In genomic region chr7:125649013-125649412, GRCm38 (mm10) we compare ENCODE assay signal across 15 mouse cellular contexts. TPM values are rescaled to one million over a fixed set of nuclear protein-coding genes. Genes with fewer than 3 reads are reported as not detected.
DNase-seq lines count a peak whose midpoint lies in the region; TF ChIP-seq lines count a peak whose summit lies in the region.
"Had no signal": no experiment of that assay in that cellular context is flagged by ENCODE, and none has a peak within 500 bp of the region (broad histone marks: within the 10 kb centered on the region; RNA-seq: fewer than 3 reads in every experiment).

No protein-coding gene starts in this region.

- H3K79me2 ChIP-seq in myocyte (ENCODE audit: control insufficient read depth, insufficient read depth) = no peaks in the 10 kb centered on the region

- no peak for DNase-seq in thymus, adult 2 months
- DNase-seq: adrenal gland, adult 2 months; adrenal gland, adult 8-10 months; adrenal gland, postnatal 10 days; adrenal gland, postnatal 14 days; adrenal gland, postnatal 25 days; adrenal gland, postnatal 36 days; B cell, adult 2 months; cerebellum, adult 11 months; cerebellum, adult 11-12 months; cerebellum, adult 18-20 months; cerebellum, adult 2 months had no signal

- peaks cover 27% of the 10 kb centered on the region for H3K36me3 ChIP-seq in myocyte (ENCODE audit: control insufficient read depth, insufficient read depth)
- peaks cover 72% of the 10 kb centered on the region for H3K36me3 ChIP-seq in thymus, adult 2 months (ENCODE audit: control insufficient read depth, insufficient read depth, low read length)

- TF ChIP-seq POLR2A in myocyte (IDR thresholded peaks at IDR 0.05; ENCODE audit: insufficient read length, low read depth) = no peak
- TF ChIP-seq POLR2A in thymus, adult 2 months (IDR thresholded peaks at IDR 0.05; ENCODE audit: control insufficient read depth, extremely low read depth, insufficient read depth, low read length, poor library complexity) = no peak

- H3K4me3 ChIP-seq in myocyte = no peak overlapping the region
- no peak overlapping the region for H3K4me3 ChIP-seq in thymus, adult 2 months (ENCODE audit: control insufficient read depth, insufficient read depth, low read length)

- no peak overlapping the region for H3ac ChIP-seq in myocyte (ENCODE audit: control insufficient read depth, insufficient read length)

- no peaks in the 10 kb centered on the region for H3K27me3 ChIP-seq in myocyte (ENCODE audit: control insufficient read depth, insufficient read depth, insufficient read length)
- H3K27me3 ChIP-seq in thymus, adult 2 months (ENCODE audit: control insufficient read depth, insufficient read depth, low read length) = no peaks in the 10 kb centered on the region
- H3K27me3 ChIP-seq: CH12.LX, Patski had no signal

- no peak for TF ChIP-seq CTCF in thymus, adult 2 months (IDR thresholded peaks at IDR 0.05; ENCODE audit: borderline replicate concordance, control insufficient read depth, extremely low read depth, insufficient read depth, low read length, poor library complexity)

- no peak overlapping the region for H3K4me2 ChIP-seq in myocyte (ENCODE audit: low read depth)

- H3K4me1 ChIP-seq in thymus, adult 2 months (replicated peaks; ENCODE audit: control insufficient read depth, insufficient read depth, low read length) = no peaks in the 10 kb centered on the region; the same call in 1 of the 2 replicates

- 56% methylated on average over 1 of the region's 1 CpGs for WGBS in thymus, adult 2 months

- no peak overlapping the region for H3K27ac ChIP-seq in thymus, adult 2 months (ENCODE audit: control insufficient read depth, insufficient read depth, low read length)

TF ChIP-seq in myocyte, 11 proteins besides CTCF, POLR2A, EP300 and RAD21:
- TF ChIP-seq MYOG (IDR thresholded peaks at IDR 0.05; ENCODE audit: control insufficient read depth in 1 of 3, insufficient read depth in 1 of 3, insufficient read length in 2 of 3, low read depth in 2 of 3) (peak; percentile 39 to 92 (median 54)), TCF12 (IDR thresholded peaks at IDR 0.05; ENCODE audit: insufficient read depth, poor library complexity, severe bottlenecking) (peak; percentile 52), MYOD1 (IDR thresholded peaks at IDR 0.05; ENCODE audit: control insufficient read depth in 1 of 3, insufficient read length in 2 of 3, low read depth in 2 of 3) (peak in 2 of 3 experiments; percentile 59 to 80), SRF (IDR thresholded peaks at IDR 0.05; ENCODE audit: control insufficient read depth, insufficient read length, low read depth) (no peak), USF1 (IDR thresholded peaks at IDR 0.05; ENCODE audit: low read depth) (no peak)

RNA-seq across cellular contexts. Expression of gene Il21r, which starts 45.8 kb away (rescaled TPM):
- 0.59 TPM for polyA plus RNA-seq in myocyte (2012; fragmentation: generic; extraction: Trizol)
- polyA plus RNA-seq in thymus, adult 2 months (2012; rRNA removed) = 177 and 188 TPM in 2 replicates
- polyA plus RNA-seq: Patski had no signal

RNA-seq across cellular contexts. Expression of gene Gtf3c1, which starts 58.6 kb away (rescaled TPM):
- 38.3 TPM for polyA plus RNA-seq in myocyte (2012; fragmentation: generic; extraction: Trizol)
- polyA plus RNA-seq in thymus, adult 2 months (2012; rRNA removed) = 94.4 and 97.0 TPM in 2 replicates

RNA-seq across cellular contexts. Expression of gene D430042O09Rik, which starts 58.7 kb away (rescaled TPM):
- polyA plus RNA-seq in myocyte (2012; fragmentation: generic; extraction: Trizol) = 5.5 TPM
- 22.3 and 22.4 TPM in 2 replicates for polyA plus RNA-seq in thymus, adult 2 months (2012; rRNA removed)

Comparison
In these comparisons a context has a peak if more than half of its experiments do, and no peak if none do; other contexts are left out.
1. RNA of gene Il21r, which starts 45.8 kb away (polyA plus RNA-seq): 177 to 188 TPM in thymus, adult 2 months; 0.59 TPM in myocyte (single experiment); every median in the first group is over 100 times any median in the second.